Mouse (Mus musculus) intestine, embryonic 14.5 days (tissue): ENCODE measurements at regions not wholly inside any gene's neighbourhood (a gene's known extent, or its start where the extent isn't known, plus 50 kb on each side); places are given as distances from the start of the nearest gene placed in this dataset.

Experiments
- ATAC-seq: fragments of 200-750 bp; cut with Nextera tagmentation; replicated peaks from 2 replicates; pipeline ENCODE4 v1.8.0; 2017; ENCODE audit warnings: low read depth, moderate number of reproducible peaks, moderate TSS enrichment, moderate library complexity; ENCODE audit not compliant: low FRiP score, low TSS enrichment
- DNase-seq: peaks from one replicate; pipeline ENCODE4 v3.0.0-alpha.2; 2018; ENCODE audit warnings: low spot score
- H3K27ac ChIP-seq: fragments of 300-500 bp; sonication (generic); 2 replicates; pipeline ENCODE4 v1.5.1; 2014; ENCODE audit warnings: low read depth, mild to moderate bottlenecking, control low read depth
- H3K27me3 ChIP-seq: fragments of 300-500 bp; sonication (generic); replicated peaks from 2 replicates; pipeline ENCODE4 v1.6.1; 2014; ENCODE audit warnings: low read length, control low read depth; ENCODE audit not compliant: control insufficient read depth, insufficient read depth
- H3K36me3 ChIP-seq: fragments of 300-500 bp; sonication (generic); 2 replicates; pipeline ENCODE4 v1.6.1; 2014; ENCODE audit warnings: low read length, control low read depth; ENCODE audit not compliant: control insufficient read depth, insufficient read depth
- H3K4me1 ChIP-seq: fragments of 300-500 bp; sonication (generic); replicated peaks from 2 replicates; pipeline ENCODE4 v1.6.1; 2014; ENCODE audit warnings: low read length, control low read depth, mixed read lengths; ENCODE audit not compliant: control insufficient read depth, insufficient read depth
- H3K4me2 ChIP-seq: fragments of 300-500 bp; sonication (generic); 2 replicates; pipeline ENCODE4 v1.6.1; 2014; ENCODE audit warnings: low read length
- H3K4me3 ChIP-seq: fragments of 300-500 bp; sonication (generic); 2 replicates; pipeline ENCODE4 v1.5.1; 2014; ENCODE audit warnings: low read depth, low read length, control low read depth, mixed read lengths
- H3K9ac ChIP-seq: fragments of 300-500 bp; sonication (generic); 2 replicates; pipeline ENCODE4 v1.6.1; 2014; ENCODE audit warnings: mild to moderate bottlenecking, low read length
- H3K9me3 ChIP-seq: fragments of 300-500 bp; sonication (generic); 2 replicates; pipeline ENCODE4 v1.6.1; 2016; ENCODE audit warnings: low read length, control low read depth; ENCODE audit not compliant: control insufficient read depth
- WGBS: fragments of 180-500 bp; shearing (Covaris S2); extraction: QIAGEN DNeasy Blood & Tissue Kit; methylation state at CpG from one replicate; pipeline ENCODE4 v1.1.7; 2014; 5-methylcytosine and 5-hydroxymethylcytosine counted together

- Histone ChIP-seq H3K27ac (no peak overlapping the region), H3K4me2 (no peak overlapping the region), H3K9ac (no peak overlapping the region), H3K4me3 (no peak overlapping the region), H3K9me3 (no peaks in the 10 kb centered on the region), H3K27me3 (no peaks in the 10 kb centered on the region), H3K36me3 (no peaks in the 10 kb centered on the region), H3K4me1 (no peaks in the 10 kb centered on the region)
- WGBS: 67% methylated on average over 6 of the region's 6 CpGs
- ATAC-seq (no peak), DNase-seq (no peak)
Measured at GRCm38 (mm10) chr1:190274911-190275310, 104.4 kb upstream of the Prox1 start.

GRCm38 (mm10) chr1:190270784-190271385 lies 100.4 kb upstream of the Prox1 start:
- Histone ChIP-seq H3K27ac (no peak overlapping the region), H3K4me3 (no peak overlapping the region), H3K9me3 (no peaks in the 10 kb centered on the region), H3K9ac (no peak overlapping the region), H3K36me3 (no peaks in the 10 kb centered on the region), H3K4me1 (no peaks in the 10 kb centered on the region), H3K4me2 (no peak overlapping the region), H3K27me3 (no peaks in the 10 kb centered on the region)
- ATAC-seq (no peak), DNase-seq (no peak)
- WGBS: 79% methylated on average over 17 of the region's 17 CpGs

GRCm38 (mm10) chr1:190269181-190269580 lies 98.7 kb upstream of the Prox1 start:
- Histone ChIP-seq H3K4me1 (no peaks in the 10 kb centered on the region), H3K36me3 (no peaks in the 10 kb centered on the region), H3K4me2 (no peak overlapping the region), H3K9me3 (no peaks in the 10 kb centered on the region), H3K9ac (no peak overlapping the region), H3K27me3 (no peaks in the 10 kb centered on the region), H3K27ac (no peak overlapping the region), H3K4me3 (no peak overlapping the region)
- WGBS: 85% methylated on average over 7 of the region's 7 CpGs
- DNase-seq: no peak
- no peak for ATAC-seq

GRCm38 (mm10) chr1:190265085-190265780 lies 94.7 kb upstream of the Prox1 start:
- no peaks in the 10 kb centered on the region for H3K36me3 ChIP-seq
- WGBS: 83% methylated on average over 9 of the region's 9 CpGs
- no peak overlapping the region for H3K9ac ChIP-seq
- H3K4me3 ChIP-seq: no peak overlapping the region
- no peak overlapping the region for H3K4me2 ChIP-seq
- no peak for ATAC-seq
- no peaks in the 10 kb centered on the region for H3K4me1 ChIP-seq
- H3K27ac ChIP-seq: no peak overlapping the region
- no peak for DNase-seq
- no peaks in the 10 kb centered on the region for H3K27me3 ChIP-seq
- H3K9me3 ChIP-seq: no peaks in the 10 kb centered on the region

- no peaks in the 10 kb centered on the region for H3K27me3 ChIP-seq
- H3K4me1 ChIP-seq: no peaks in the 10 kb centered on the region
- DNase-seq (no peak), ATAC-seq (no peak)
- no peak overlapping the region for H3K4me3 ChIP-seq
- H3K9me3 ChIP-seq: no peaks in the 10 kb centered on the region
- no peak overlapping the region for H3K4me2 ChIP-seq
- 61% methylated on average over 8 of the region's 8 CpGs for WGBS
- no peak overlapping the region for H3K9ac ChIP-seq
- H3K27ac ChIP-seq: no peak overlapping the region
- no peaks in the 10 kb centered on the region for H3K36me3 ChIP-seq
Measured at GRCm38 (mm10) chr1:190264501-190264900, 94.0 kb upstream of the Prox1 start.

GRCm38 (mm10) chr1:190263620-190264019 lies 93.1 kb upstream of the Prox1 start:
- H3K4me2 ChIP-seq: no peak overlapping the region
- no peak overlapping the region for H3K9ac ChIP-seq
- no peak overlapping the region for H3K4me3 ChIP-seq
- no peaks in the 10 kb centered on the region for H3K4me1 ChIP-seq
- DNase-seq (no peak), ATAC-seq (no peak)
- H3K9me3 ChIP-seq: no peaks in the 10 kb centered on the region
- no peaks in the 10 kb centered on the region for H3K27me3 ChIP-seq
- 44% methylated on average over 7 of the region's 7 CpGs for WGBS
- no peak overlapping the region for H3K27ac ChIP-seq
- H3K36me3 ChIP-seq: no peaks in the 10 kb centered on the region

GRCm38 (mm10) chr1:190259576-190259975 lies 89.1 kb upstream of the Prox1 start:
- Histone ChIP-seq H3K36me3 (no peaks in the 10 kb centered on the region), H3K4me1 (no peaks in the 10 kb centered on the region), H3K27me3 (no peaks in the 10 kb centered on the region), H3K9me3 (no peaks in the 10 kb centered on the region), H3K4me2 (no peak overlapping the region), H3K9ac (no peak overlapping the region), H3K27ac (no peak overlapping the region), H3K4me3 (no peak overlapping the region)
- 85% methylated on average over 13 of the region's 13 CpGs for WGBS
- no peak for DNase-seq
- no peak for ATAC-seq

GRCm38 (mm10) chr1:190250574-190251246 lies 80.2 kb upstream of the Prox1 start:
- DNase-seq (no peak), ATAC-seq (no peak)
- no peaks in the 10 kb centered on the region for H3K36me3 ChIP-seq
- no peaks in the 10 kb centered on the region for H3K4me1 ChIP-seq
- H3K9me3 ChIP-seq: no peaks in the 10 kb centered on the region; the same call in 1 of the 2 replicates
- no peak overlapping the region for H3K27ac ChIP-seq
- no peaks in the 10 kb centered on the region for H3K27me3 ChIP-seq
- no peak overlapping the region for H3K4me2 ChIP-seq
- no peak overlapping the region for H3K4me3 ChIP-seq
- no peak overlapping the region for H3K9ac ChIP-seq
- 35% methylated on average over 13 of the region's 13 CpGs for WGBS
